Mouse (Mus musculus) MEL (cell line): ENCODE data around the gene Sdr42e1. TPM values are rescaled to one million over a fixed set of nuclear protein-coding genes. Genes with fewer than 3 reads are reported as not detected.

ENCODE experiments used
- DNase-seq: peaks from one replicate; pipeline ENCODE4 v3.0.0; 2011; ENCODE audit warnings: low read depth, low spot score
- H3K27ac ChIP-seq: 2 replicates; pipeline ENCODE4 v1.5.1; 2012; ENCODE audit warnings: low read depth, mild to moderate bottlenecking, control low read depth, low read length, moderate library complexity; ENCODE audit not compliant: control insufficient read depth
- H3K27me3 ChIP-seq, 2 experiments: fragments of 150-350 bp in 1 of 2; sonication (generic) in 1 of 2; 2 replicates each; pipeline ENCODE4 v1.6.1; 2012; ENCODE audit warnings: low read length in 2 of 2, mild to moderate bottlenecking in 2 of 2, improper control_type of control experiment in 1 of 2, moderate library complexity in 1 of 2; ENCODE audit not compliant: insufficient read depth in 2 of 2, control insufficient read depth in 1 of 2
- H3K36me3 ChIP-seq, 2 experiments: 2 replicates each; pipeline ENCODE4 v1.6.1; 2012 to 2014; ENCODE audit warnings: low read length in 2 of 2, improper control_type of control experiment in 1 of 2, inconsistent platforms in 1 of 2, mild to moderate bottlenecking in 1 of 2; ENCODE audit not compliant: insufficient read depth in 2 of 2, control insufficient read depth in 1 of 2
- H3K4me1 ChIP-seq, 2 experiments: fragments of 150-350 bp in 1 of 2; sonication (generic) in 1 of 2; 2 replicates each; pipeline ENCODE4 v1.6.1; 2012; ENCODE audit warnings: low read length in 2 of 2, improper control_type of control experiment in 1 of 2, mild to moderate bottlenecking in 1 of 2; ENCODE audit not compliant: insufficient read depth in 2 of 2, control insufficient read depth in 1 of 2
- H3K4me3 ChIP-seq, 2 experiments: fragments of 150-350 bp in 1 of 2; sonication (generic) in 1 of 2; 2 replicates each; pipeline ENCODE4 v1.5.1; 2012; ENCODE audit warnings: low read depth in 2 of 2, low read length in 2 of 2, mild to moderate bottlenecking in 2 of 2, moderate library complexity in 2 of 2, control low read depth in 1 of 2, improper control_type of control experiment in 1 of 2; ENCODE audit not compliant: control insufficient read depth in 1 of 2, insufficient read depth in 1 of 2
- H3K79me2 ChIP-seq: 2 replicates; pipeline ENCODE4 v1.6.1; 2012; ENCODE audit warnings: mild to moderate bottlenecking, low read length, moderate library complexity; ENCODE audit not compliant: control insufficient read depth, poor library complexity, insufficient read depth
- H3K9ac ChIP-seq: 2 replicates; pipeline ENCODE4 v1.6.1; 2012; ENCODE audit warnings: low read depth, mild to moderate bottlenecking, control low read depth, low read length, moderate library complexity; ENCODE audit not compliant: control insufficient read depth, poor library complexity, severe bottlenecking
- H3K9me3 ChIP-seq: fragments of 150-350 bp; sonication (generic); replicated peaks from 2 replicates; pipeline ENCODE4 v1.6.1; 2012; ENCODE audit warnings: mild to moderate bottlenecking, low read length, improper control_type of control experiment, moderate library complexity; ENCODE audit not compliant: insufficient read depth
- BHLHE40 ChIP-seq: IDR thresholded peaks from 2 replicates; pipeline ENCODE4 v1.6.1; 2012; ENCODE audit warnings: low read depth, mild to moderate bottlenecking, inconsistent platforms, low read length, improper control_type of control experiment, borderline replicate concordance
- CHD1 ChIP-seq: IDR thresholded peaks from 2 replicates; pipeline ENCODE4 v1.6.1; 2012; ENCODE audit warnings: low read depth, mild to moderate bottlenecking, inconsistent platforms, low read length, improper control_type of control experiment
- ELF1 ChIP-seq: IDR thresholded peaks from 2 replicates; pipeline ENCODE4 v1.6.1; 2014; ENCODE audit warnings: low read depth, mild to moderate bottlenecking, inconsistent platforms, low read length, improper control_type of control experiment, moderate library complexity
- ETS1 ChIP-seq: IDR thresholded peaks from 2 replicates; pipeline ENCODE4 v1.6.1; 2012; ENCODE audit warnings: low read depth, mild to moderate bottlenecking, inconsistent platforms, low read length, improper control_type of control experiment, moderate library complexity
- GABPA ChIP-seq: IDR thresholded peaks from 2 replicates; pipeline ENCODE4 v1.6.1; 2012; ENCODE audit warnings: low read depth, mild to moderate bottlenecking, inconsistent platforms, low read length, improper control_type of control experiment, moderate library complexity
- HCFC1 ChIP-seq: IDR thresholded peaks from 2 replicates; pipeline ENCODE4 v1.6.1; 2012; ENCODE audit warnings: low read depth, mild to moderate bottlenecking, inconsistent platforms, low read length, improper control_type of control experiment, moderate library complexity
- JUND ChIP-seq: IDR thresholded peaks from 2 replicates; pipeline ENCODE4 v1.6.1; 2011; ENCODE audit warnings: low read depth, mild to moderate bottlenecking, improper control_type of control experiment, low read length
- KAT2A ChIP-seq: conservative IDR thresholded peaks from 2 replicates; pipeline ENCODE4 v1.6.1; 2012; ENCODE audit warnings: low read depth, low read length, improper control_type of control experiment, inconsistent platforms
- MAX ChIP-seq: IDR thresholded peaks from 2 replicates; pipeline ENCODE4 v1.6.1; 2011; ENCODE audit warnings: low read length, improper control_type of control experiment
- MAZ ChIP-seq: IDR thresholded peaks from 2 replicates; pipeline ENCODE4 v1.6.1; 2012; ENCODE audit warnings: low read depth, mild to moderate bottlenecking, inconsistent platforms, low read length, improper control_type of control experiment
- MYC ChIP-seq: IDR thresholded peaks from 2 replicates; pipeline ENCODE4 v1.6.1; 2011; ENCODE audit warnings: low read depth, mild to moderate bottlenecking, low read length, improper control_type of control experiment, moderate library complexity
- POLR2A ChIP-seq, 2 experiments: IDR thresholded peaks; 2 replicates each; pipeline ENCODE4 v1.6.1; 2011 to 2012; ENCODE audit warnings: low read length in 2 of 2, mild to moderate bottlenecking in 2 of 2, control low read depth in 1 of 2, improper control_type of control experiment in 1 of 2, low read depth in 1 of 2, moderate library complexity in 1 of 2; ENCODE audit not compliant: control insufficient read depth in 1 of 2, insufficient read depth in 1 of 2, poor library complexity in 1 of 2
- POLR2AphosphoS2 ChIP-seq: IDR thresholded peaks from 2 replicates; pipeline ENCODE4 v1.6.1; 2011; ENCODE audit warnings: low read length, improper control_type of control experiment
- POLR2AphosphoS5 ChIP-seq: IDR thresholded peaks from 2 replicates; pipeline ENCODE4 v1.6.1; 2012; ENCODE audit warnings: low read depth, borderline replicate concordance, mild to moderate bottlenecking, inconsistent platforms, low read length, moderate library complexity, mixed read lengths
- RCOR1 ChIP-seq: IDR thresholded peaks from 2 replicates; pipeline ENCODE4 v1.6.1; 2012; ENCODE audit warnings: low read depth, mild to moderate bottlenecking, inconsistent platforms, low read length, improper control_type of control experiment
- SMC3 ChIP-seq: IDR thresholded peaks from 2 replicates; pipeline ENCODE4 v1.6.1; 2011; ENCODE audit warnings: low read depth, low read length, improper control_type of control experiment
- TCF12 ChIP-seq: IDR thresholded peaks from 2 replicates; pipeline ENCODE4 v1.6.1; 2014; ENCODE audit warnings: low read depth, mild to moderate bottlenecking, inconsistent platforms, low read length, improper control_type of control experiment, moderate library complexity
- ZC3H11A ChIP-seq: IDR thresholded peaks from 2 replicates; pipeline ENCODE4 v1.6.1; 2012; ENCODE audit warnings: low read depth, mild to moderate bottlenecking, inconsistent platforms, low read length, improper control_type of control experiment
- ZKSCAN1 ChIP-seq: IDR thresholded peaks from 2 replicates; pipeline ENCODE4 v1.6.1; 2012; ENCODE audit warnings: low read depth, mild to moderate bottlenecking, inconsistent platforms, low read length, improper control_type of control experiment, moderate library complexity
- ZMIZ1 ChIP-seq: IDR thresholded peaks from 2 replicates; pipeline ENCODE4 v1.6.1; 2012; ENCODE audit warnings: low read depth, mild to moderate bottlenecking, inconsistent platforms, low read length, improper control_type of control experiment, moderate library complexity
- ZNF384 ChIP-seq: IDR thresholded peaks from 2 replicates; pipeline ENCODE4 v1.6.1; 2012; ENCODE audit warnings: low read depth, mild to moderate bottlenecking, inconsistent platforms, low read length, improper control_type of control experiment
- polyA plus RNA-seq, 2 experiments: library from polyadenylated mRNA; stranded (reverse) in 1 of 2; unstranded in 1 of 2; fragments of >175 nt in 1 of 2; fragments of >200 nt in 1 of 2; gene quantifications; 2 replicates each; pipeline versions ENCODE4 v1.2.1 to v1.2.4; 2012; ENCODE audit warnings: low replicate concordance in 2 of 2, low read depth in 1 of 2; ENCODE audit not compliant: insufficient read length in 2 of 2, insufficient read depth in 1 of 2, missing spikeins in 1 of 2
- total RNA-seq: library from RNA; depleted of rRNA; stranded (reverse); fragments of 300-350 nt; gene quantifications from 2 replicates; pipeline ENCODE4 v1.2.3, GENCODE M21; 2012

The Sdr42e1 gene
- total and polyA plus RNA-seq, 3 experiments, result not detected

DNA sequence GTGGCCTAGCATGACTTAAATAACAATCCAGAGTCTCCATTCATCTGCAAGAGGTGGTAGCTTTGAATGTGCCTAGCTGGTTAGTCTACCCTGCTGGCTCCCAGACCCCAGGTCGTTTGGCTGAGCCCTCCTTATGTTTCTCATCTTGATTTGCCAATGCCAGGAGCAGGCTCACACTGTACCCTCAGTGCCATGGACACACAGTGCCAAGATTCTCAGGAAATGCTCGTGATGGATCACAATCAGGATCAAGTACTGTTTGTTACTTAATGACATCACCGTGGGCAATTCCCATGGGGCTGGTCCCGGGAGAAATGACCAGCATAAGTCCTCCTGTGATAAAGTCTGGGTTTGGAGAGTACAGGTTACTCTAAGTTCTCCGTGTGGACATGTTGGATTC lies 42.4 kb upstream of the Sdr42e1 start:
- Histone ChIP-seq H3K79me2 (no peaks in the 10 kb centered on the region), H3K9ac (no peak overlapping the region), H3K27me3 (no peaks in the 10 kb centered on the region), H3K4me1 (no peaks in the 10 kb centered on the region), H3K9me3 (no peaks in the 10 kb centered on the region), H3K4me3 (no peak overlapping the region), H3K36me3 (no peaks in the 10 kb centered on the region), H3K27ac (no peak overlapping the region)
- no peak for DNase-seq
- TF ChIP-seq SMC3 (no peak), POLR2A (IDR thresholded peaks at IDR 0.05; ENCODE audit: control insufficient read depth in 1 of 2, insufficient read depth in 1 of 2, low read depth in 1 of 2, low read length in 2 of 2, poor library complexity in 1 of 2) (no peak), ELF1 (no peak), ZKSCAN1 (no peak), ZMIZ1 (no peak), POLR2AphosphoS2 (no peak), MAZ (no peak), TCF12 (no peak), KAT2A (no peak), ETS1 (no peak), RCOR1 (no peak), ZNF384 (no peak), ZC3H11A (no peak)

DNA sequence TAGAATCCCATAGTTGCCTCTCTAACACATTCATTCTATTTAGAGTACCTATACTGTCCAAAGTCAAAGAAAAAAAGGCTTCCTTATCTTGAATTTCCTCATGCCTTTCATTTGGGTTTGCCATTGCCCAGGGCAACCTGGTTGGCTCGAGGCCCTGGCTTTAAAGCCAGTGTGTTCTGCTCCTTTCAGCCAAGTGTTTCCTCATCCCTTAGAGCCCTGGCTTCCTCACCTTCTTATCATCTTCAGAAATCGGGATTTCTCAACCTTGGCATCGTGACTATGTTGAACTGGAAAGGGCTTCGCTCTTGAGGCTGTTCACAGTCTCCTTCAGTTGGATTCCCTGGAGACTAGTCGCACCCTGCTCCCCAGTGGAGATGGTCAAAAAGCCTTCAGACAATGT lies 41.1 kb upstream of the Sdr42e1 start:
- Histone ChIP-seq H3K4me3 (no peak overlapping the region), H3K9me3 (no peaks in the 10 kb centered on the region), H3K79me2 (no peaks in the 10 kb centered on the region), H3K9ac (no peak overlapping the region), H3K4me1 (no peaks in the 10 kb centered on the region), H3K36me3 (no peaks in the 10 kb centered on the region), H3K27me3 (no peaks in the 10 kb centered on the region), H3K27ac (no peak overlapping the region)
- TF ChIP-seq ZC3H11A (no peak), MAX (no peak), MYC (no peak), POLR2AphosphoS2 (no peak), ELF1 (no peak), JUND (no peak), HCFC1 (no peak), BHLHE40 (no peak), CHD1 (no peak), POLR2AphosphoS5 (no peak), GABPA (no peak)
- DNase-seq, result no peak
